Mouse (Mus musculus): ENCODE measurements around the gene Dcbld2.

DNA sequence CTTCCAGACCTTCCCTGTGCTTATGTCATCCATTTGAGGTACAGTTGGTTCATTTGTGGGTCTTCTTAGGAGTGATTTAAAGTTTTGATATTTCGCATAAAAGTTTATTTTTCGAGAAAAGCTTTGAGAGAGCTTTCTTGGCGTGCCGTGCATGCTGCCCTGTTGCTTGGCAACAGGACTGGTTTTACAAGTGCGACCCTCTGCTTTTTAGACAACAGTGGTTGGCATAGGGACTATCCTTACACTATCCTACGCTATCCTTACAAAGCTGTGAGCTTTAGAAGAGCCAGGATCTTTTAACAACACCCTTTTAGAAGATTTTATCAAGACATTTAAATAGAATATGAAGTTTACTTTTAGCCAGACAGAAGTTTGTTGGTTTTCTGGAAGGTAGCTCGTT, 22.0 kb downstream of the Dcbld2 start:
- TF ChIP-seq CTCF (IDR thresholded peaks at IDR 0.05; ENCODE audit: low read depth) (no peak), EP300 (IDR thresholded peaks at IDR 0.05; ENCODE audit: low read depth) (no peak)
